Mouse (Mus musculus): ENCODE results near the gene Fam92b.

DNA sequence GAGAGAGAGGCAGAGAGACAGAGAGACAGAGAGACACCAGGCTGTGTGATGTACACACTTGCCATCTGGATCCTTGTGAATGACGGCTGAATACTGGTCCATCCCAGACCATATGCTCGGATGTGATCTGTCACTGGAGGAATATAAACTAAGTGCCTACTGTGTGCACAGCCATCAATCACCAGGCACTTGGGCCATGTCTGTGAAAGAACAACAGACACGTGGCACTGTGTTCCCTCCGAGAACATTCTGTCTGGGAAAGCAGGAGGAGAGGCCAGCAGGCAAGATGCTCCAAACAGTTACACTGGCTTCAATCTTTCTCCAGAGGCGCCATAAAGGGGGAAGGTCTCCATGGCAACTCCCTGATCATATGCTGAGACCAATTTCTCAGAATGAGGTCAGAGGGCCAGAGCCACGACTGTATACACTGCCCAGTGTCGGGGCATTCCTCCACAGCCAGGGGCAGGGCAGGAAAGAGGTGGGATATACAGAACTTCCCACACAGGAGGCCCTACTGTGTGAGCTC, 3.2 kb upstream of the Fam92b start:
- no peak for TF ChIP-seq CTCF (conservative IDR thresholded peaks at IDR 0.05; ENCODE audit: low read length)
- TF ChIP-seq POU5F1 (IDR thresholded peaks at IDR 0.05; ENCODE audit: borderline replicate concordance, low read length): no peak

Data from E14TG2a.4 (cell line).